Mouse (Mus musculus) lung, embryonic 16.5 days (tissue): ENCODE measurements around the gene Cdon. TPM values are rescaled to one million over a fixed set of nuclear protein-coding genes. Genes with fewer than 3 reads are reported as not detected.

Experiments used
- polyA plus RNA-seq: library from polyadenylated mRNA; unstranded; fragments of >200 nt; fragmentation: Nextera tagmentation; extraction: Ambion mirVana; gene quantifications from 2 replicates; pipeline ENCODE4 v1.2.1, GENCODE M21; 2015

Gene Cdon
- polyA plus RNA-seq, 1 experiment from 2014 or later = 3.6 TPM

Other genes with a start within 250 kb of the Cdon start
- 85.6 and 86.3 TPM in 2 replicates for gene Dcps, start 245.1 kb upstream of the Cdon start, polyA plus RNA-seq
- 123 and 128 TPM in 2 replicates for gene Srpr, start 221.0 kb upstream of the Cdon start, polyA plus RNA-seq
- gene Tirap, start 220.8 kb upstream of the Cdon start, polyA plus RNA-seq = 11.8 and 12.9 TPM in 2 replicates
- gene Foxred1, start 210.1 kb upstream of the Cdon start, polyA plus RNA-seq = 36.3 and 36.8 TPM in 2 replicates
- gene Fam118b, start 153.3 kb upstream of the Cdon start, polyA plus RNA-seq = 34.5 and 35.5 TPM in 2 replicates
- gene Rpusd4, start 153.3 kb upstream of the Cdon start, polyA plus RNA-seq = 25.5 and 27.4 TPM in 2 replicates
- not detected in 2 replicates for gene Gm1113, start 97.1 kb downstream of the Cdon start, polyA plus RNA-seq
- 0.67 and 0.77 TPM in 2 replicates for gene Ddx25, start 137.4 kb downstream of the Cdon start, polyA plus RNA-seq
- gene Pus3, start 137.5 kb downstream of the Cdon start, polyA plus RNA-seq = 13.9 and 14.1 TPM in 2 replicates
- 0.30 and 0.72 TPM in 2 replicates for gene Pate2, start 149.2 kb downstream of the Cdon start, polyA plus RNA-seq
- gene Hyls1, start 149.3 kb downstream of the Cdon start, polyA plus RNA-seq = 24.1 and 25.1 TPM in 2 replicates
- not detected in 2 replicates for gene Pate4, start 190.8 kb downstream of the Cdon start, polyA plus RNA-seq
- gene Pate3, start 227.1 kb downstream of the Cdon start, polyA plus RNA-seq = not detected in 2 replicates